Mouse (Mus musculus) embryonic facial prominence, embryonic 13.5 days (tissue): ENCODE data around the gene Gas7. TPM values are rescaled to one million over a fixed set of nuclear protein-coding genes. Genes with fewer than 3 reads are reported as not detected.

Source experiments
- ATAC-seq: fragments of 200-750 bp; cut with Nextera tagmentation; 2 replicates; pipeline ENCODE4 v1.8.0; 2017; ENCODE audit warnings: low read depth; ENCODE audit not compliant: insufficient number of reproducible peaks, insufficient read depth, low FRiP score, low TSS enrichment
- H3K27ac ChIP-seq: fragments of 300-500 bp; sonication (generic); 2 replicates; pipeline ENCODE4 v1.5.1; 2015; ENCODE audit warnings: moderate library complexity, mild to moderate bottlenecking, inconsistent platforms
- H3K27me3 ChIP-seq: fragments of 300-500 bp; sonication (generic); 2 replicates; pipeline ENCODE4 v1.6.1; 2015; ENCODE audit warnings: mild to moderate bottlenecking, inconsistent platforms
- H3K36me3 ChIP-seq: fragments of 300-500 bp; sonication (generic); 2 replicates; pipeline ENCODE4 v1.6.1; 2015; ENCODE audit warnings: mild to moderate bottlenecking, inconsistent platforms
- H3K4me1 ChIP-seq: fragments of 300-500 bp; sonication (generic); 2 replicates; pipeline ENCODE4 v1.6.1; 2015; ENCODE audit warnings: inconsistent platforms
- H3K4me2 ChIP-seq: fragments of 300-500 bp; sonication (generic); 2 replicates; pipeline ENCODE4 v1.6.1; 2015; ENCODE audit warnings: moderate library complexity, mild to moderate bottlenecking, inconsistent platforms
- H3K4me3 ChIP-seq: fragments of 300-500 bp; sonication (generic); 2 replicates; pipeline ENCODE4 v1.5.1; 2015; ENCODE audit warnings: mild to moderate bottlenecking, inconsistent platforms
- H3K9ac ChIP-seq: fragments of 300-500 bp; sonication (generic); 2 replicates; pipeline ENCODE4 v1.6.1; 2015; ENCODE audit warnings: mild to moderate bottlenecking, inconsistent platforms
- H3K9me3 ChIP-seq: fragments of 300-500 bp; sonication (generic); 2 replicates; pipeline ENCODE4 v1.6.1; 2016; ENCODE audit warnings: inconsistent platforms
- WGBS: fragments of 180-500 bp; shearing (Covaris S2); methylation state at CpG from one replicate; pipeline ENCODE4 v1.1.7; 2015; ENCODE audit warnings: mixed read lengths; 5-methylcytosine and 5-hydroxymethylcytosine counted together
- polyA plus RNA-seq: library from polyadenylated mRNA; unstranded; fragments of >200 nt; fragmentation: Nextera tagmentation; extraction: Ambion mirVana; gene quantifications from 2 replicates; pipeline ENCODE4 v1.2.1, GENCODE M21; 2015

Gas7 gene
- polyA plus RNA-seq, 1 experiment from 2014 or later, result 9.3 TPM

- H3K4me2 ChIP-seq, result no peak overlapping the region
- no peak overlapping the region for H3K27ac ChIP-seq
- H3K27me3 ChIP-seq, result no peaks in the 10 kb centered on the region
- no peak overlapping the region for H3K4me3 ChIP-seq
- 83% methylated on average over 8 of the region's 8 CpGs for WGBS
- no peak for ATAC-seq
- H3K4me1 ChIP-seq, result peaks cover 20% of the 10 kb centered on the region
- H3K9me3 ChIP-seq, result no peaks in the 10 kb centered on the region
- H3K9ac ChIP-seq, result no peak overlapping the region
- H3K36me3 ChIP-seq, result no peaks in the 10 kb centered on the region
These were observed 63.7 kb downstream of the Gas7 start for GRCm38 (mm10) chr11:67518985-67519384.

- Histone ChIP-seq H3K4me2 (no peak overlapping the region), H3K4me3 (no peak overlapping the region), H3K9me3 (no peaks in the 10 kb centered on the region), H3K36me3 (no peaks in the 10 kb centered on the region), H3K27ac (no peak overlapping the region), H3K4me1 (peaks cover 24% of the 10 kb centered on the region), H3K27me3 (no peaks in the 10 kb centered on the region), H3K9ac (no peak overlapping the region)
- WGBS, result 87% methylated on average over 2 of the region's 2 CpGs
- ATAC-seq, result no peak
These were observed 67.4 kb downstream of the Gas7 start for GRCm38 (mm10) chr11:67522671-67523070.

DNA sequence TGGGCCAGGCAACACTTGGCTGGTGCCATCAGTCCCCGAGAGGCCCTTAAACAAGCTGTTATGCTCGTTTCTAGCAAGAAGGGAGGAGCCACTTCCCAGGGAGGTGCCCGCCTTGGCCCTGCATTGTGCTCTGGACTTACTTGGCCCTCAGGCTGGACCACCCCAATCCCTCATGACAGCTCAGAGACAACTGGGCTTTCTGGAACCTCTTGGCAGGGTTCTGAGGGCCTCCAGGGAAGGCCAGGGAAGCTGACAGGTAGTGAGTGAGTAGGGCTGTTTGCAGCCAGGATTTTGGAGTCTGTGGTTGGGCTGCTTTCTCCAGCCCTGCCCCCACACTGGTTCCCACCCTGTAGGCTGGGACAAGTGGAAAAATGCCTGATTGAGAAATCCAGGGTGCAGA, 68.6 kb downstream of the Gas7 start:
- H3K9me3 ChIP-seq, result no peaks in the 10 kb centered on the region
- no peak for ATAC-seq
- H3K9ac ChIP-seq, result no peak overlapping the region
- H3K27me3 ChIP-seq, result no peaks in the 10 kb centered on the region
- no peak overlapping the region for H3K4me3 ChIP-seq
- H3K36me3 ChIP-seq, result no peaks in the 10 kb centered on the region
- WGBS, result 22% methylated on average over 3 of the region's 3 CpGs
- peaks cover 24% of the 10 kb centered on the region for H3K4me1 ChIP-seq
- H3K4me2 ChIP-seq, result no peak overlapping the region
- no peak overlapping the region for H3K27ac ChIP-seq

- Histone ChIP-seq H3K4me3 (no peak overlapping the region), H3K9me3 (no peaks in the 10 kb centered on the region), H3K4me1 (peaks cover 24% of the 10 kb centered on the region), H3K27ac (0 out of 2 replicates have a peak overlapping the region, but pooled peaks have one; percentile 11), H3K27me3 (no peaks in the 10 kb centered on the region), H3K9ac (no peak overlapping the region), H3K4me2 (no peak overlapping the region), H3K36me3 (no peaks in the 10 kb centered on the region)
- WGBS, result 62% methylated on average over 2 of the region's 2 CpGs
- no peak for ATAC-seq
These were observed 69.5 kb downstream of the Gas7 start for GRCm38 (mm10) chr11:67524731-67525130.

- Histone ChIP-seq H3K4me2 (no peak overlapping the region), H3K9ac (no peak overlapping the region), H3K4me3 (no peak overlapping the region), H3K4me1 (peaks cover 19% of the 10 kb centered on the region), H3K27me3 (no peaks in the 10 kb centered on the region), H3K27ac (no peak overlapping the region), H3K36me3 (no peaks in the 10 kb centered on the region), H3K9me3 (no peaks in the 10 kb centered on the region)
- 65% methylated on average over 3 of the region's 3 CpGs for WGBS
- no peak for ATAC-seq
These were observed 70.6 kb downstream of the Gas7 start for GRCm38 (mm10) chr11:67525841-67526240.

DNA sequence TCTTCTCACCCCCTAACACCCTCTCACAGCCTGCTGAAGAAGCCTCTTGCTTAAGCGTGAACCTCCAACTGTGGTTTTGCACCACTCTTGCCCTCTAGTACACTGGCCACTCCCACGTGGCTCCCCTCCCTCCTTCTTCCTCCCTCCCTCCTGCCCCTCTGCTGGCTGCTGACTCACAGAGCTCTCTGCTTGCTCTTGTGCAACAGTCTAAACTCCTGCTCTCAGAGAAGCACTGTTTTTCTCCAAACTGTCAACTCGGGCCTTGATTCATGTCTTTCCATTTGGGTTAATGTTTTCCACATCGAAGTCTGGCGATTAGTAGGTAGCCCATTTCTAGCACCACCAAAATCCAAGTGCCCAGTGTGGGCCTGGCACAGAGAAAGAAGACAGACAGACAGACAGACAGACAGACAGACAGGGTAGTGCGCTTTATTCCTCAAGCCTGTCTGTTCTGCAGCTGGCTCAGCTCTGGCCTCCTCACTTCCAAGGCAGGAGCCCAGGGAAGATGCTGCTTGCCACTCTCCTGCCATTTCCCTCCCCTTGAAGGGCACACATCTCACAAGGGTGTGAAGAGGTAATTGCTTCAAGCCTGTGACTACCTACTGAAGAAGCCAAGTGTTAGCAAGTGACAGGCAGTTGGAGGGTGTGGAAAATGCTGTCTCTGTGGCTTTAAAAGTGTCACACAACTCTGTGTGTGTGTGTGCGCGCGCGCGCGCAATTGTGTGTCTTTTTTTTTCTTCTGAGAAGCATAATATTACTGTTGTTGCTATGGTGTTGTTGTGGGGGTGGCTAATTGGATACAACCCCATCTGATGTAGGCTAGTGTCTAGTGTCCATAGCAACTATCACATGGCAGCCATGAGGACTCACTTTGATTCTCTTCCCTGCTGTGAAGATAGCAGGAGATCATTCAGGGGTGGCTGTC, 71.6 kb downstream of the Gas7 start:
- no peaks in the 10 kb centered on the region for H3K27me3 ChIP-seq
- H3K9ac ChIP-seq, result no peak overlapping the region
- H3K4me1 ChIP-seq, result peaks cover 19% of the 10 kb centered on the region
- no peak overlapping the region for H3K4me3 ChIP-seq
- H3K4me2 ChIP-seq, result no peak overlapping the region
- peak; percentile 70; the same call in 1 of the 2 replicates for ATAC-seq
- 81% methylated on average over 12 of the region's 12 CpGs for WGBS
- no peak overlapping the region; the same call in 1 of the 2 replicates for H3K27ac ChIP-seq
- no peaks in the 10 kb centered on the region for H3K9me3 ChIP-seq
- no peaks in the 10 kb centered on the region for H3K36me3 ChIP-seq

GRCm38 (mm10) chr11:67531286-67531685, 76.0 kb downstream of the Gas7 start:
- Histone ChIP-seq H3K27ac (no peak overlapping the region), H3K9ac (no peak overlapping the region), H3K4me2 (no peak overlapping the region), H3K4me1 (peaks cover 8% of the 10 kb centered on the region), H3K27me3 (no peaks in the 10 kb centered on the region), H3K4me3 (no peak overlapping the region), H3K9me3 (no peaks in the 10 kb centered on the region), H3K36me3 (no peaks in the 10 kb centered on the region)
- WGBS, result 61% methylated on average over 2 of the region's 2 CpGs
- no peak for ATAC-seq

DNA sequence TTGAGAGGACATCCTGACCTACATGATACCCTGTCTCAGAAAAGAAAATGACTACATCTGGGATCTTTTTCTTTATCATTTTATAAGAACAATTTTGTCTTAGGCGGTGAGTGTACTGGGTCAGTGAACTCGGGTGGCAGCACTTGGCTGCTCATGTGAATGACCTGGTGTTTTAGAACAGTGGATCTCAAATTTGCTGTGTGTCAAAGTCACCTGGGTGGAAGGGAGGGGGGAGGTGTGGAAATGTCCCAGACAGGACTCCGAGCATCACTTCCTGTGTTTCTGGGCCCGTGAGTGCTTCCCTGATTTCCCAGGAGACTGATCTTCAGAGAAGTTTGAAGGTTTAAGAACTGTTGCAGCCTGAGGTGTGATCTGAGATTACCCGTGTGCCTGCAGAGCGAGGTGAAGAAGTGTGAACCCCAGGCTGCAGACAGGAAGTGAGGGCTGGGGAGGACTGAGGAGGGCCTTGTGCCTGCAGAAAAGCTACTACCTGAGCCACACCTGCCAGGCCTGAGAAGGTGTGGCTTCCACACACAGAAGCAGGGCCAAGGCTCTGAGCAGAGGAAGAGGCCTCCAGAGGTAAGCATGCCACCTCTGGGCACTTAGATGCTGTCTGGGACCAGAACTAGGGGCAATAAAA, 76.8 kb downstream of the Gas7 start:
- WGBS, result 55% methylated on average over 6 of the region's 6 CpGs
- H3K27me3 ChIP-seq, result no peaks in the 10 kb centered on the region
- no peaks in the 10 kb centered on the region for H3K9me3 ChIP-seq
- ATAC-seq, result no peak
- H3K4me2 ChIP-seq, result no peak overlapping the region
- H3K36me3 ChIP-seq, result no peaks in the 10 kb centered on the region
- H3K4me3 ChIP-seq, result no peak overlapping the region
- peaks cover 3% of the 10 kb centered on the region; the same call in 1 of the 2 replicates for H3K4me1 ChIP-seq
- H3K9ac ChIP-seq, result no peak overlapping the region
- H3K27ac ChIP-seq, result no peak overlapping the region

DNA sequence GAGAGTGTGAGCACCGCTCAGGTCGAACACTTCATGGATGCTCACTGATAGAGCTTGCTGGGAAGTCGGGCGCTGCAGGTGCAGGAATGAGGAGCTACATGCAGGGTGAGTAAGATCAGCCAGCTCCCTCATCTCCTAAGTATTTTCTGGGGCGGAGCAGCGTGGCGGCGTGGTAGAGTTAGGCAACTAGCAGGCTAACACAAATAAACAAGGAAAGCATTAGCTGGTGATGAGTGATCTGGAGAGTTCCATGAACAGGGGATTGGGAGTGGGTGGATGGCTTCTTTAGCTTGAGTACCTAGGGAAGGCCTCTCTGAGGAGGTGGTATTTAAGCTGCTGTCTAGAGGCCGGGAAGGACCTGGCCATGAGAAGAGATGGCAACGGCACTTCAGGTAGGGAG, 77.5 kb downstream of the Gas7 start:
- H3K4me1 ChIP-seq, result no peaks in the 10 kb centered on the region
- H3K36me3 ChIP-seq, result no peaks in the 10 kb centered on the region
- no peak overlapping the region; the same call in 1 of the 2 replicates for H3K9ac ChIP-seq
- H3K27ac ChIP-seq, result no peak overlapping the region
- ATAC-seq, result no peak
- H3K4me2 ChIP-seq, result no peak overlapping the region
- WGBS, result 85% methylated on average over 10 of the region's 10 CpGs
- H3K9me3 ChIP-seq, result no peaks in the 10 kb centered on the region
- no peaks in the 10 kb centered on the region for H3K27me3 ChIP-seq
- H3K4me3 ChIP-seq, result no peak overlapping the region

- Histone ChIP-seq H3K4me3 (no peak overlapping the region), H3K27ac (no peak overlapping the region), H3K9ac (no peak overlapping the region), H3K9me3 (no peaks in the 10 kb centered on the region), H3K36me3 (no peaks in the 10 kb centered on the region), H3K4me2 (no peak overlapping the region), H3K27me3 (no peaks in the 10 kb centered on the region), H3K4me1 (no peaks in the 10 kb centered on the region)
- whole genome bisulfite sequencing, result 82% methylated on average over 6 of the region's 6 CpGs
- ATAC-seq, result no peak
These were observed 77.9 kb downstream of the Gas7 start for GRCm38 (mm10) chr11:67533151-67533550.

GRCm38 (mm10) chr11:67535703-67536102, 80.5 kb downstream of the Gas7 start:
- Histone ChIP-seq H3K27me3 (no peaks in the 10 kb centered on the region), H3K4me1 (0 out of 2 replicates have a peak, but pooled peaks cover 3% of the 10 kb centered on the region), H3K36me3 (no peaks in the 10 kb centered on the region), H3K9me3 (no peaks in the 10 kb centered on the region), H3K4me2 (no peak overlapping the region), H3K27ac (no peak overlapping the region), H3K4me3 (no peak overlapping the region), H3K9ac (no peak overlapping the region)
- ATAC-seq, result no peak
- 80% methylated on average over 1 of the region's 1 CpGs for WGBS

DNA sequence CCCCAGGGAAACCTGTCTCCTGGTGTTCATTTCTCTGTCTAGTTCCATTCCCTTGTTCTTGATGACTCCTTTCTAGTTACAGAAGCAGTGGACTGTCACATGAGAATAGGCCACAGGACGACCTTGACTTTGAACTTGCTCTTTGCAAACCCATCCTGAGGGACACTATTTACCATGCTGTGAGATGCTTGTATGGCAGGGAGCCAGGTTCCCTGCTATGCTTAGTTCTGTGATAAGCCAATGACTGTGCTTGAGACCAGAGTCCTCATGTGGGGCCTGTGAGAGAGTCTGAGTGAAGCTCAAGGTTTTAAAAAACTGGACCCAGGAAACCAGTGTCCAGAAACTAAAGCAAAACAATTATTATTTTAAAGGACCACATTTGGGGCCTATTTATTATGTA, 81.2 kb downstream of the Gas7 start:
- Histone ChIP-seq H3K27ac (no peak overlapping the region), H3K9me3 (no peaks in the 10 kb centered on the region), H3K27me3 (no peaks in the 10 kb centered on the region), H3K4me1 (0 out of 2 replicates have a peak, but pooled peaks cover 3% of the 10 kb centered on the region), H3K36me3 (no peaks in the 10 kb centered on the region), H3K9ac (no peak overlapping the region), H3K4me3 (no peak overlapping the region), H3K4me2 (no peak overlapping the region)
- ATAC-seq, result no peak
- 77% methylated on average over 1 of the region's 1 CpGs for WGBS
